In genomic region chr4:91583035-91583434, GRCm38 (mm10) we compare ENCODE assay signal across 26 mouse cellular contexts.
"Had no signal": no experiment of that assay in that cellular context is flagged by ENCODE, and none has a peak within 500 bp of the region (broad histone marks: within the 10 kb centered on the region; RNA-seq: fewer than 3 reads in every experiment).

No protein-coding gene starts in this region.

- H3K9ac ChIP-seq: heart, embryonic 12.5 days; hindbrain, embryonic 12.5 days; hindbrain, embryonic 14.5 days; kidney, embryonic 15.5 days; limb, embryonic 13.5 days; limb, embryonic 15.5 days; liver, embryonic 12.5 days; liver, embryonic 14.5 days had no signal

- ATAC-seq: hindbrain, embryonic 16.5 days; inflammation-experienced regulatory T-cells, adult 6 months; liver, embryonic 12.5 days had no signal

- DNase-seq: gastrocnemius, adult 2 months; gastrocnemius, postnatal 10 days; gastrocnemius, postnatal 25 days; heart, adult 18-20 months; heart, postnatal 10 days; heart, postnatal 4 days; kidney, adult 11 months; kidney, adult 2 months; kidney, adult 9 months; kidney, postnatal 14 days; kidney, postnatal 36 days; layer of hippocampus, adult 9-11 months; layer of hippocampus, postnatal 36 days had no signal

- H3K4me3 ChIP-seq: gastrocnemius, adult 2 months; heart, embryonic 10.5 days; heart, embryonic 12.5 days; hindbrain, embryonic 10.5 days; hindbrain, embryonic 12.5 days; kidney, embryonic 15.5 days; limb, embryonic 13.5 days; limb, embryonic 15.5 days; liver, embryonic 12.5 days had no signal

- H3K27me3 ChIP-seq: heart, embryonic 12.5 days; hindbrain, embryonic 12.5 days; kidney, embryonic 15.5 days; limb, embryonic 13.5 days; limb, embryonic 15.5 days; liver, embryonic 12.5 days had no signal

- H3K4me1 ChIP-seq: heart, embryonic 10.5 days; heart, embryonic 12.5 days; hindbrain, embryonic 10.5 days; hindbrain, embryonic 12.5 days; kidney, embryonic 15.5 days; limb, embryonic 13.5 days; limb, embryonic 15.5 days; liver, embryonic 12.5 days had no signal

- H3K4me2 ChIP-seq: heart, embryonic 12.5 days; hindbrain, embryonic 12.5 days; hindbrain, embryonic 14.5 days; kidney, embryonic 15.5 days; limb, embryonic 13.5 days; limb, embryonic 15.5 days; liver, embryonic 12.5 days had no signal

- H3K27ac ChIP-seq: gastrocnemius, adult 2 months; heart, embryonic 10.5 days; hindbrain, embryonic 10.5 days; hindbrain, embryonic 12.5 days; hindbrain, embryonic 14.5 days; kidney, embryonic 15.5 days; kidney, postnatal 0 days; limb, embryonic 13.5 days; limb, embryonic 15.5 days; liver, embryonic 12.5 days; liver, embryonic 14.5 days had no signal

- H3K9me3 ChIP-seq: heart, embryonic 10.5 days; heart, embryonic 12.5 days; hindbrain, embryonic 10.5 days; hindbrain, embryonic 12.5 days; kidney, embryonic 15.5 days; limb, embryonic 13.5 days; limb, embryonic 15.5 days; liver, embryonic 12.5 days had no signal

- H3K36me3 ChIP-seq: heart, embryonic 10.5 days; heart, embryonic 12.5 days; hindbrain, embryonic 10.5 days; hindbrain, embryonic 12.5 days; kidney, embryonic 15.5 days; limb, embryonic 13.5 days; limb, embryonic 15.5 days; liver, embryonic 12.5 days had no signal
